Mouse (Mus musculus): Measurements from ENCODE around the gene Il31ra.

GRCm38 (mm10) chr13:112540616-112541015, 53.5 kb downstream of the Il31ra start:
- TF ChIP-seq CTCF (IDR thresholded peaks at IDR 0.05; ENCODE audit: extremely low read depth, insufficient read depth, insufficient read length, insufficient replicate concordance): no peak
- no peak for TF ChIP-seq POLR2A (IDR thresholded peaks at IDR 0.05; ENCODE audit: low read depth, low read length)

Data from spleen, adult 2 months (tissue).